Comparison of ENCODE assay signal across 8 mouse cellular contexts in genomic region chr6:115853985-115854384, GRCm38 (mm10). TPM values are rescaled to one million over a fixed set of nuclear protein-coding genes. Genes with fewer than 3 reads are reported as not detected.
DNase-seq lines count a peak whose midpoint lies in the region; ATAC-seq and TF ChIP-seq lines count a peak whose summit lies in the region.

No protein-coding gene starts in this region.

- peaks cover 38% of the 10 kb centered on the region for H3K4me1 ChIP-seq in heart, embryonic 10.5 days
- no peaks in the 10 kb centered on the region for H3K4me1 ChIP-seq in ES-E14 (ENCODE audit: control insufficient read depth in 2 of 2, insufficient read depth in 2 of 2, low read length in 2 of 2, poor library complexity in 1 of 2)
- H3K4me1 ChIP-seq in hindbrain, embryonic 10.5 days (replicated peaks) = peaks cover 23% of the 10 kb centered on the region
- H3K4me1 ChIP-seq in midbrain, embryonic 11.5 days (ENCODE audit: control insufficient read depth, insufficient read depth, low read length) = peaks cover 8% of the 10 kb centered on the region

- no peak for ATAC-seq in midbrain, embryonic 11.5 days (ENCODE audit: low FRiP score)

- H3K9me3 ChIP-seq in heart, embryonic 10.5 days = no peaks in the 10 kb centered on the region
- no peaks in the 10 kb centered on the region for H3K9me3 ChIP-seq in ES-E14 (ENCODE audit: control insufficient read depth, insufficient read depth, low read depth, low read length)
- no peaks in the 10 kb centered on the region for H3K9me3 ChIP-seq in hindbrain, embryonic 10.5 days
- no peaks in the 10 kb centered on the region for H3K9me3 ChIP-seq in midbrain, embryonic 11.5 days (ENCODE audit: control insufficient read depth, low read length)

- H3K9ac ChIP-seq in ES-E14 (ENCODE audit: insufficient read depth, low read depth, low read length, poor library complexity, severe bottlenecking) = peak overlapping the region; percentile 54; the same call in 1 of the 2 replicates
- H3K9ac ChIP-seq in midbrain, embryonic 11.5 days (ENCODE audit: low read length) = peak overlapping the region; percentile 74

- H3K4me2 ChIP-seq in midbrain, embryonic 11.5 days = peak overlapping the region; percentile 52

- no peaks in the 10 kb centered on the region for H3K27me3 ChIP-seq in heart, embryonic 10.5 days (ENCODE audit: insufficient read depth, poor library complexity, severe bottlenecking)
- H3K27me3 ChIP-seq in hindbrain, embryonic 10.5 days (ENCODE audit: insufficient read depth, poor library complexity, severe bottlenecking) = no peaks in the 10 kb centered on the region
- no peaks in the 10 kb centered on the region for H3K27me3 ChIP-seq in midbrain, embryonic 11.5 days (ENCODE audit: control insufficient read depth, insufficient read depth, low read length)

- WGBS in heart, embryonic 10.5 days = 47% methylated on average over 7 of the region's 7 CpGs
- 49% methylated on average over 7 of the region's 7 CpGs for WGBS in hindbrain, embryonic 10.5 days
- WGBS in midbrain, embryonic 11.5 days = 46% methylated on average over 7 of the region's 7 CpGs

- H3K36me3 ChIP-seq in heart, embryonic 10.5 days = peaks cover 10% of the 10 kb centered on the region; the same call in 1 of the 2 replicates
- H3K36me3 ChIP-seq in ES-E14 (ENCODE audit: control insufficient read depth, insufficient read depth, low read length, poor library complexity, severe bottlenecking) = peaks cover 5% of the 10 kb centered on the region; the same call in 1 of the 2 replicates
- H3K36me3 ChIP-seq in hindbrain, embryonic 10.5 days = peaks cover 17% of the 10 kb centered on the region
- H3K36me3 ChIP-seq in midbrain, embryonic 11.5 days (ENCODE audit: control insufficient read depth, insufficient read depth, low read length) = no peaks in the 10 kb centered on the region; the same call in 1 of the 2 replicates

- peak overlapping the region; percentile 69 for H3K4me3 ChIP-seq in heart, embryonic 10.5 days
- H3K4me3 ChIP-seq in ES-E14 (ENCODE audit: insufficient read depth in 1 of 2, low read depth in 1 of 2, low read length in 2 of 2, poor library complexity in 1 of 2, severe bottlenecking in 1 of 2) = peak overlapping the region; percentile 48 to 60
- peak overlapping the region; percentile 75 for H3K4me3 ChIP-seq in hindbrain, embryonic 10.5 days
- peak overlapping the region; percentile 59 for H3K4me3 ChIP-seq in midbrain, embryonic 11.5 days (ENCODE audit: low read depth, low read length)

- in situ Hi-C loops in ES-E14 (cut with MboI; ENCODE audit: low sequenced_read_pairs in 2 of 2, unreplicated experiment in 2 of 2) = no loop called here

- intact Hi-C loops in heart, postnatal 36 days (cut with DNase I) = loop anchor here (2.0 kb wide), 1 partner anchor 33 kb away; no protein-coding TSS in a partner anchor
- intact Hi-C loops in gastrocnemius, postnatal 36 days (cut with DNase I) = loop anchor here (5.0 kb wide), 1 partner anchor 43 kb away; no protein-coding TSS in a partner anchor

- no peak for DNase-seq in heart, embryonic 10.5 days (ENCODE audit: low spot score)
- no peak for DNase-seq in heart, postnatal 36 days
- DNase-seq in ES-E14 (ENCODE audit: low read depth, low spot score) = no peak
- DNase-seq in hindbrain, embryonic 10.5 days (ENCODE audit: low spot score) = no peak
- no peak for DNase-seq in midbrain, embryonic 11.5 days (ENCODE audit: low spot score, missing footprints)
- DNase-seq in gastrocnemius, postnatal 36 days = no peak
- no peak for DNase-seq in spleen, adult 18-20 months
- no peak for DNase-seq in layer of hippocampus, postnatal 25 days (ENCODE audit: extremely low spot score in 1 of 2, low spot score in 1 of 2)

- H3K27ac ChIP-seq in heart, embryonic 10.5 days = peak overlapping the region; percentile 91
- H3K27ac ChIP-seq in ES-E14 (ENCODE audit: insufficient read depth, low read depth, low read length, poor library complexity, severe bottlenecking) = no peak overlapping the region
- H3K27ac ChIP-seq in hindbrain, embryonic 10.5 days = peak overlapping the region; percentile 91
- H3K27ac ChIP-seq in midbrain, embryonic 11.5 days (ENCODE audit: low read depth, low read length) = peak overlapping the region; percentile 88

TF ChIP-seq in ES-E14, 5 proteins besides CTCF, POLR2A, EP300 and RAD21:
- TF ChIP-seq MAFK (IDR thresholded peaks at IDR 0.05; ENCODE audit: insufficient read depth, low read depth, low read length) (no peak), ZNF384 (IDR thresholded peaks at IDR 0.05; ENCODE audit: low read depth, low read length) (no peak), ZC3H11A (IDR thresholded peaks at IDR 0.05; ENCODE audit: borderline replicate concordance, low read depth, low read length) (no peak), HCFC1 (IDR thresholded peaks at IDR 0.05; ENCODE audit: borderline replicate concordance, insufficient read depth, low read length) (no peak), CHD2 (IDR thresholded peaks at IDR 0.05; ENCODE audit: low read depth, low read length) (no peak)
TF ChIP-seq in ES-E14: peak in this region for 0.

RNA-seq across cellular contexts. Expression of gene Ift122, which starts 0.7 kb away (rescaled TPM):
- polyA plus RNA-seq in heart, embryonic 10.5 days (2016; fragmentation: Nextera tagmentation; extraction: Ambion mirVana) = 27.0 and 31.3 TPM in 2 replicates
- 1 to 10 TPM; 9.1 to 9.4 TPM for total RNA-seq in heart, postnatal 36 days (2021)
- total RNA-seq in ES-E14 (2012; rRNA removed) = 8.5 and 10.4 TPM in 2 replicates
- 28.8 and 30.6 TPM in 2 replicates for polyA plus RNA-seq in hindbrain, embryonic 10.5 days (2016; fragmentation: Nextera tagmentation; extraction: Ambion mirVana)
- polyA plus RNA-seq in midbrain, embryonic 11.5 days (2014; fragmentation: Nextera tagmentation; extraction: Ambion mirVana) = 25.6 and 25.9 TPM in 2 replicates
- 1 to 10 TPM; 4.0 to 8.8 TPM for total RNA-seq in gastrocnemius, postnatal 36 days (2021)
- total RNA-seq in layer of hippocampus, postnatal 25 days (2021) = 10 to 100 TPM; 26.7 to 28.7 TPM

RNA-seq across cellular contexts. Expression of gene Mbd4, which starts 0.8 kb away (rescaled TPM):
- 15.2 and 22.4 TPM in 2 replicates for polyA plus RNA-seq in heart, embryonic 10.5 days (2016; fragmentation: Nextera tagmentation; extraction: Ambion mirVana)
- 1 to 10 TPM; 1.2 TPM for total RNA-seq in heart, postnatal 36 days (2021)
- 15.1 and 18.8 TPM in 2 replicates for total RNA-seq in ES-E14 (2012; rRNA removed)
- polyA plus RNA-seq in hindbrain, embryonic 10.5 days (2016; fragmentation: Nextera tagmentation; extraction: Ambion mirVana) = 24.6 and 31.7 TPM in 2 replicates
- 19.6 and 24.7 TPM in 2 replicates for polyA plus RNA-seq in midbrain, embryonic 11.5 days (2014; fragmentation: Nextera tagmentation; extraction: Ambion mirVana)
- under 1 TPM; 0.89 to 0.91 TPM for total RNA-seq in gastrocnemius, postnatal 36 days (2021)
- total RNA-seq in layer of hippocampus, postnatal 25 days (2021) = 1 to 10 TPM; 5.8 to 6.1 TPM

RNA-seq across cellular contexts. Expression of gene Efcab12, which starts 15.8 kb away (rescaled TPM):
- polyA plus RNA-seq in heart, embryonic 10.5 days (2016; fragmentation: Nextera tagmentation; extraction: Ambion mirVana) = 0.46 and 0.74 TPM in 2 replicates
- total RNA-seq in heart, postnatal 36 days (2021) = under 1 TPM; 0.35 to 0.53 TPM
- total RNA-seq in ES-E14 (2012; rRNA removed) = 1.3 and 1.4 TPM in 2 replicates
- polyA plus RNA-seq in hindbrain, embryonic 10.5 days (2016; fragmentation: Nextera tagmentation; extraction: Ambion mirVana) = 1.6 and 2.3 TPM in 2 replicates
- 1.7 and 2.0 TPM in 2 replicates for polyA plus RNA-seq in midbrain, embryonic 11.5 days (2014; fragmentation: Nextera tagmentation; extraction: Ambion mirVana)
- under 1 TPM; 0.10 to 0.25 TPM for total RNA-seq in gastrocnemius, postnatal 36 days (2021)
- total RNA-seq in layer of hippocampus, postnatal 25 days (2021) = 1 to 10 TPM; 2.8 to 3.8 TPM

RNA-seq across cellular contexts. Expression of gene Rpl32, which starts 45.4 kb away (rescaled TPM):
- polyA plus RNA-seq in heart, embryonic 10.5 days (2016; fragmentation: Nextera tagmentation; extraction: Ambion mirVana) = 1,266 and 1,290 TPM in 2 replicates
- 100 to 1,000 TPM; 621 to 649 TPM for total RNA-seq in heart, postnatal 36 days (2021)
- 2,783 and 3,173 TPM in 2 replicates for total RNA-seq in ES-E14 (2012; rRNA removed)
- 1,744 and 1,823 TPM in 2 replicates for polyA plus RNA-seq in hindbrain, embryonic 10.5 days (2016; fragmentation: Nextera tagmentation; extraction: Ambion mirVana)
- polyA plus RNA-seq in midbrain, embryonic 11.5 days (2014; fragmentation: Nextera tagmentation; extraction: Ambion mirVana) = 1,817 and 1,848 TPM in 2 replicates
- total RNA-seq in gastrocnemius, postnatal 36 days (2021) = 100 to 1,000 TPM; 492 to 563 TPM
- total RNA-seq in layer of hippocampus, postnatal 25 days (2021) = 100 to 1,000 TPM; 471 to 520 TPM
